Mouse (Mus musculus): ENCODE results near the gene Ppfia4. TPM values are rescaled to one million over a fixed set of nuclear protein-coding genes. Genes with fewer than 3 reads are reported as not detected.

The Ppfia4 gene
- polyA plus RNA-seq, 1 experiment from 2014 or later: 5.1 TPM

GRCm38 (mm10) chr1:134344005-134344950 is 11.6 kb upstream of the Ppfia4 start:
- WGBS (ENCODE audit: missing documents): 21% methylated on average over 54 of the region's 54 CpGs
- Histone ChIP-seq H3K79me2 (ENCODE audit: inconsistent target) (no peaks in the 10 kb centered on the region), H3K4me3 (ENCODE audit: inconsistent target) (no peak overlapping the region), H3K27ac (no peak overlapping the region), H3K36me3 (ENCODE audit: inconsistent target) (peaks cover 27% of the 10 kb centered on the region)

GRCm38 (mm10) chr1:134343567-134343966 is 10.8 kb upstream of the Ppfia4 start:
- Histone ChIP-seq H3K79me2 (ENCODE audit: inconsistent target) (no peaks in the 10 kb centered on the region), H3K36me3 (ENCODE audit: inconsistent target) (peaks cover 23% of the 10 kb centered on the region), H3K27ac (no peak overlapping the region), H3K4me3 (ENCODE audit: inconsistent target) (no peak overlapping the region)
- 44% methylated on average over 2 of the region's 2 CpGs for WGBS (ENCODE audit: missing documents)

DNA sequence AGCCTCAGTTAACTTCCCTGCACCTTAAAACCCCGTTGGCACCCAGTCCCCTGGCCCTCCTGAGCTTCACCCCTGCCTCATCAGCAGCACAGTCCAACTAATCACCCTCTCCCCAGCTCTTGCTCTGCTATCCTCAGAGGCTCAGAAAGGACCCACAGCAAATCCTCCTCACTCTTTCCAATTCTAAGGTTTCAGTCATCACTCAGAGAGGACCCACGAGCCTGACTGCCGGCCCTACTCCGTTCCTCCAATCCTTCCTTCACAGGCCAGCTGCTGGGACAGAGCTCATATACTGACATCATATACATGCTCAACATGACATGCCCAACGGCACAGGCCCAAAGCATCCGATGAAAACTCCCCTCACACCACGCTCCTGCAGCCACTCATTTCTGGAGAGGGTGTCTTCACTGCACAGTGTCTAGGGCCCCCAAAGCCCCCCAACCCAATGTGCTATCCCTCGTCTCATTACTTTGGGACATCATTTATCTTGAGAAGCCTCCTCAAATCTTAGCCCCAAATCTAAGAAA is 10.1 kb upstream of the Ppfia4 start:
- Histone ChIP-seq H3K36me3 (ENCODE audit: inconsistent target) (peaks cover 19% of the 10 kb centered on the region), H3K4me3 (ENCODE audit: inconsistent target) (no peak overlapping the region), H3K79me2 (ENCODE audit: inconsistent target) (no peaks in the 10 kb centered on the region), H3K27ac (no peak overlapping the region)
- 91% methylated on average over 8 of the region's 8 CpGs for WGBS (ENCODE audit: missing documents)

DNA sequence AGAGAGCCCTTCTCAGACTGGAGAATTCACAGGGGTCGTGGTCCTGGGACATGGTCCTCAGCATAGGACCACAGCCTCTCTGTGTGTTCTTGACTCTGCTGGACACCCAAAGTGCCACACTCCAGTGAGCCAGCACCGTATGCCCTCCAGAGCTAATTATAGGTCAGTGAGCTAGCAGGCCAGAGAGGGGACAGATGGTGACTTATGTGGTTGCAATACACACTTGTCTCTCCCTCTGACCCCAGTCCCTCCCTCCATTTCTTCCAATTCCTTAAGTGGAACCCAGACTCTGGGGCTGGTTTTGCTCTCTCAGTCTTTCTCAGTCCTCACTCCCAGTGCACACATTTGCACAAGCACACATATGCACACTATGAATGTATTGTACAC is 9.5 kb upstream of the Ppfia4 start:
- H3K36me3 ChIP-seq (ENCODE audit: inconsistent target): peaks cover 13% of the 10 kb centered on the region
- no peak overlapping the region for H3K27ac ChIP-seq
- no peaks in the 10 kb centered on the region for H3K79me2 ChIP-seq (ENCODE audit: inconsistent target)
- H3K4me3 ChIP-seq (ENCODE audit: inconsistent target): no peak overlapping the region
- WGBS (ENCODE audit: missing documents): 77% methylated on average over 2 of the region's 2 CpGs

- Histone ChIP-seq H3K79me2 (ENCODE audit: inconsistent target) (no peaks in the 10 kb centered on the region), H3K4me3 (ENCODE audit: inconsistent target) (no peak overlapping the region), H3K36me3 (ENCODE audit: inconsistent target) (peaks cover 8% of the 10 kb centered on the region), H3K27ac (no peak overlapping the region)
- WGBS (ENCODE audit: missing documents): 84% methylated on average over 5 of the region's 5 CpGs
Observed at GRCm38 (mm10) chr1:134341641-134342277, 9.0 kb upstream of the Ppfia4 start.

DNA sequence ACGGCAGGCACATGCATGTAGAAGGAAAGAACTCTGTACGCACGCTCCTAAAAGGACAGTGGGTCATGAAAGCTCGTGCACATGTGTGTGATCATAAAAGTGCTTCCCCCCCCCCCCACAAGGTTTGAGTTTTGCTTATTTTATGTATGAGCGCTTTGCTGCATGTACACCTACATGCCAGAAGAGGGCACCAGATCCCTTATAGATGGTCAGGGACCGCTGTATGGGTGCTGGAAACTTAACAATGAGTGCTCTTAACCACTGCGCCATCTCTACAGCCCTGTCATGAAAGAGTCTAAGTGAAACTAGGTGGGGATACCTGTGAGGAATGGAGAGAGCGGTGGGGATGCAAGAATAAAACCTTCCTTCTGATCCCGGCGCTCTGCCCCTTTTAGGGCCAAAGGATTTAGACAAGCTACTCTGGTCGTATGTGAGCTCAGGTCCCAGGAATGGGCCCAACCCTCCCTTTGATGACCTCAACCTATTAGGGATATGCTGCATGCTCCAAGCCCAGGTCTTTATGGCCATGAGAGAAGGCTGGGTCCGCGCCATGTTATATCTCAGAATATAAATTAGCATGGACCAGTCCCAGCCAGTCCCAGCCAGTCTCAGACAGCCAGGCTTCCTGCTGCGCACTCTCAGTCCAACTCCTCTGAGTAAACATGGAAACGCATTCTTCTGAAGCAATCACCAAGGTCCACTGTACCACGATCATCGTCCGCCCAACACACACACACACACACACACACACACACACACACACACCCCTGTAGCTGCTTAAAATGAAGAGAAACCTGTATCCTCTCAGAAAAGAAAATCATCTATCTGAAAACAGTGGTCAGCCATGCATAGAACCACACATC is 7.3 kb upstream of the Ppfia4 start:
- Histone ChIP-seq H3K27ac (no peak overlapping the region), H3K36me3 (ENCODE audit: inconsistent target) (no peaks in the 10 kb centered on the region), H3K79me2 (ENCODE audit: inconsistent target) (no peaks in the 10 kb centered on the region), H3K4me3 (ENCODE audit: inconsistent target) (no peak overlapping the region)
- 97% methylated on average over 18 of the region's 18 CpGs for WGBS (ENCODE audit: missing documents)

DNA sequence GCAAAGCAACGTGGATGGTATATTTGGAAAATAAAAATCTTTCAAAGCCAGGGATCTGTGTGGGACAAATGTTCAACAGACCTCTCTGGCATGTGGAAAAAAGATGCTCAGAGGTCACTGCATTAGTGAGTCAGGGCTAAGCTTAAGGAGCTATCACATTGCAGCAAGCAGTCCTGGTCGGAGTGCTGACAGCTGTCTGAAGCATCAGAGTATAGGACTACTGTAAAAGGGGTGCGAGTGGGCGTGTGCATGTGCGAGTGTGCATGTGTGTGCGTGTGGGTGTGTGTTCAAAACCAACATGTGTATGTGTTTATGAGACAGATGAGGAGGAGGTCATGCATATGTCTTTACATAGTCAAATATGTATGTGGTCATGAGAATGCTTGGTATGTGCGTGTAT is 6.4 kb upstream of the Ppfia4 start:
- H3K4me3 ChIP-seq (ENCODE audit: inconsistent target): no peak overlapping the region
- H3K27ac ChIP-seq: no peak overlapping the region
- no peaks in the 10 kb centered on the region for H3K79me2 ChIP-seq (ENCODE audit: inconsistent target)
- 95% methylated on average over 7 of the region's 7 CpGs for WGBS (ENCODE audit: missing documents)
- H3K36me3 ChIP-seq (ENCODE audit: inconsistent target): no peaks in the 10 kb centered on the region

GRCm38 (mm10) chr1:134336958-134337710 is 4.4 kb upstream of the Ppfia4 start:
- Histone ChIP-seq H3K36me3 (ENCODE audit: inconsistent target) (no peaks in the 10 kb centered on the region), H3K27ac (no peak overlapping the region), H3K79me2 (ENCODE audit: inconsistent target) (no peaks in the 10 kb centered on the region), H3K4me3 (ENCODE audit: inconsistent target) (no peak overlapping the region)
- WGBS (ENCODE audit: missing documents): 21% methylated on average over 11 of the region's 11 CpGs

DNA sequence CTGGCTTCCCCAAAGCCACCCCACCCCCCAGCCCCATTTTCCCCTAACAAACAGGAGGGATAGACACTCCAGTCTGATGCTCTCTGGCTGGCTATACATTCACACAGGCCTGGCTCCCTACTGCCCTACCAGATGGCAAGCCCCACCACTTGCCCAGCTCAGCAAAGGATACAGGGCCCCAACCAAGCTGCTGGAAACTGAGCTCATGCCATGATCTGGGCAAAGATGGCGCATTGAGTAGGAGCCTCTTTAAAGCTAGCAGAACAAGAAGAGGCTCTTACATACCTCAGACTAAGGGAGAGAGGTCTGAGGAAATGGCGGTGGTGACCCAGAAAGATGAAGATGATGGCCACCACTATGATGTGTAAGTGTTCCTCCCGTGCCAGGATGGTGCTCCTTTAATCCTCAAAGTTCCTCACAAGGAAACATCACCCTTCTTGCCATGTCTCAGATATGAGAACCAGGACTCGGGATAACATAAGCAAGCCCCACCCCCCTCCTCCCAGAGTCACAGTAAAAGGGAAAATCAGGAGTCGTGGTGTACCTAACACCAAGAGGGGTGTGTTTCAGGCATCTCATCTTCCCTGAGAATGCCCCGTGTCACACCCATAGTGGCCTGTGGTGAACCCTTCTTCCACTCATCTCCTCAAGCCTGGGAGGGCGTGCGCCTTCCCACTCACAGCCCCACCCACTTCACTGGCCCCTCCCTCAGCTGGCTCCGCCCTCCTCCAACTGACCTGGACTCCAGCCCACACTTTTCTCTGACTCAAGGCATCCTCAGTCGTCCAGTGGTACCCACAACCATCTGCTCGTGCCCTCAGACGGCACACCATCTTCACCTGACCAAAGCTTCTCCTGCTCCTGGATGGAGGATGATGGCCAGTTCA is 3.4 kb upstream of the Ppfia4 start:
- H3K36me3 ChIP-seq (ENCODE audit: inconsistent target): no peaks in the 10 kb centered on the region
- H3K79me2 ChIP-seq (ENCODE audit: inconsistent target): no peaks in the 10 kb centered on the region
- no peak overlapping the region for H3K27ac ChIP-seq
- WGBS (ENCODE audit: missing documents): 85% methylated on average over 12 of the region's 12 CpGs
- no peak overlapping the region for H3K4me3 ChIP-seq (ENCODE audit: inconsistent target)

- no peak overlapping the region for H3K27ac ChIP-seq
- 84% methylated on average over 13 of the region's 13 CpGs for WGBS (ENCODE audit: missing documents)
- no peak overlapping the region for H3K4me3 ChIP-seq (ENCODE audit: inconsistent target)
- no peaks in the 10 kb centered on the region for H3K79me2 ChIP-seq (ENCODE audit: inconsistent target)
- H3K36me3 ChIP-seq (ENCODE audit: inconsistent target): no peaks in the 10 kb centered on the region
Observed at GRCm38 (mm10) chr1:134335211-134335923, 2.6 kb upstream of the Ppfia4 start.

DNA sequence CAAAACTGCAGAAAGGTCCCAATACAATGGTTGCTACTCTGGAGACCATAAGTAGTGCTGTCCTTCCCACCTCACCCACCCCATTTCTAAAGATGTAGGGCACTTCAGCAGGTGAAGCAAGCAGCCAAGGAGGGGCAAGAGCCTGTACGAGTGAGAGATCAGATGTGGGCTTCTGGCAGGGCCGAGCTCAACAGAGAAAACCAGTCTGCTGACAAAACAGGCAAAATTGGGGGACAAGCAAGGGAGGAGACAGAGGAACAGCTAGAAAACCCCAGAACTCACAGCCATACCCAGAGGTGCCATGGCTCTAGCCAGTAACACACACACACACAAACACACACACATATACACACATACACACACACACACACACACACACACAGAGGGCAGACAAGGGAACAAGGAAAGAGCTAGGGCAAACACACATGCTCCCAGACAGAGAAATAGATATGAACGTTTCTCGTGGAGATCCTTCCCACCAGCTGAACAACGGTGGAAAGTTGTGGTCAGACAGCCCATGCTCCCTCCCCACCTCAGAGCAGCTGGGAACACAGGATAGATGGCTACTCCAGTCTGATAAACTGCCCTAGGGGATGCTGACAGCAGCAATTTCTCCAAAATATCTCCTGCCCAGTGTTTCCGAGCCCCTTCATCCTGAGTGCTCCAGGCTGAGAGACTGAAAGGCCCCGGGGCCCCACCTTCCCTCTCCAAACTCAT is 1.5 kb upstream of the Ppfia4 start:
- Histone ChIP-seq H3K4me3 (ENCODE audit: inconsistent target) (no peak overlapping the region), H3K36me3 (ENCODE audit: inconsistent target) (no peaks in the 10 kb centered on the region), H3K27ac (no peak overlapping the region), H3K79me2 (ENCODE audit: inconsistent target) (no peaks in the 10 kb centered on the region)
- WGBS (ENCODE audit: missing documents): 83% methylated on average over 7 of the region's 7 CpGs

GRCm38 (mm10) chr1:134333371-134334110 is 813 bp upstream of the Ppfia4 start:
- 83% methylated on average over 10 of the region's 10 CpGs for WGBS (ENCODE audit: missing documents)
- Histone ChIP-seq H3K36me3 (ENCODE audit: inconsistent target) (no peaks in the 10 kb centered on the region), H3K27ac (no peak overlapping the region), H3K79me2 (ENCODE audit: inconsistent target) (no peaks in the 10 kb centered on the region), H3K4me3 (ENCODE audit: inconsistent target) (no peak overlapping the region)

All from macrophage (primary cell).